Mouse (Mus musculus) retina, postnatal 1 day (tissue): ENCODE results near the gene Unc13a.
"Not testable (repeated sequence)": the region's sequence is repeated elsewhere in the genome, so short reads cannot be mapped to it uniquely, and the experiment has no call there.

Experiments
- DNase-seq: peaks from one replicate; pipeline ENCODE4 v3.0.0-alpha.2; 2012

The Unc13a gene

DNA sequence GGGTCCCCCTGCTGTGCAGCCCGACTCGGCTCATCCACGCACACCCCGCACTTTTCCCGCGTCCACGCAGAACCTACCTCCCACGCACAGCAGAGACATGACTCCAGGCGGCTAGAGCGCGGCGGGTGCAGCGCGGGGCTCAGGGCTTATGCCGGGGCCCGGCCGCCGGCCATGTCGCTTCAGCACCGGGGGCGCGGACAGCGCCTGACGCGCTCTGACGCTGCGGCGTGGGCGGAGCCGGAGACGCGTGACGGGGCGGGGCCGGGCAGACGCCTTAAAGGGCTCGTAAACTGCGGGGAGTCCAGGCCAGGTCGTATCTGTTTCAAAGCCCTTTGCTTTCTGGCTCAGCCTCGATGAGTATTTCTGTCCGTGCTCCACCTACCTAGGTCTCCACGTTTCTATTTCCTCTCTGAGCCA lies at the start of gene Unc13a:
Gene Unc13a, minus strand, starts transcription at position 209 of the 417 bp plus-strand sequence.
- DNase-seq: peak; percentile 91

- DNase-seq: peak; percentile 93
Observed at GRCm38 (mm10) chr8:71719928-71720457, 48.4 kb upstream of the Unc13a start.

DNA sequence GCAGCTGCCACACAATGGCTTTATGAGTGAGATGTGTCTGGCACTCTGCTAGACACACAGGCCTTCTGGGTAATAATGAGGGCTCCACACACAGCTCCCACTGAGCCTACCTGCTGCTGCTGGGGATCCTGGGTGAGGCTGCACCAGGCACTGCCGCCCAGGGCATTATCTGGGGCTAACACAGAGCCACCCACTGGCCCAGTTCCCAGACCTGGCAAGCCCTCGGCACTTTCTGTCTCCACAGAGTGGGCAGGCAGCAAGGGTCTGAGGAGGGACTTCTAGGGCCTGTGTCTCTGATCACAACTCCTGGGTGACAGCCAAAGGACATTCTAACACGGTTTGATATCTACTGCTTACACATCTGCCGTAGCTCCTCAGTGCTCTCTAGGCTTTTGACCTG lies 47.7 kb upstream of the Unc13a start:
- peak; percentile 40 for DNase-seq

- no peak for DNase-seq
Observed at GRCm38 (mm10) chr8:71718252-71718651, 46.7 kb upstream of the Unc13a start.

GRCm38 (mm10) chr8:71717096-71717495 lies 45.5 kb upstream of the Unc13a start:
- DNase-seq: no peak

DNA sequence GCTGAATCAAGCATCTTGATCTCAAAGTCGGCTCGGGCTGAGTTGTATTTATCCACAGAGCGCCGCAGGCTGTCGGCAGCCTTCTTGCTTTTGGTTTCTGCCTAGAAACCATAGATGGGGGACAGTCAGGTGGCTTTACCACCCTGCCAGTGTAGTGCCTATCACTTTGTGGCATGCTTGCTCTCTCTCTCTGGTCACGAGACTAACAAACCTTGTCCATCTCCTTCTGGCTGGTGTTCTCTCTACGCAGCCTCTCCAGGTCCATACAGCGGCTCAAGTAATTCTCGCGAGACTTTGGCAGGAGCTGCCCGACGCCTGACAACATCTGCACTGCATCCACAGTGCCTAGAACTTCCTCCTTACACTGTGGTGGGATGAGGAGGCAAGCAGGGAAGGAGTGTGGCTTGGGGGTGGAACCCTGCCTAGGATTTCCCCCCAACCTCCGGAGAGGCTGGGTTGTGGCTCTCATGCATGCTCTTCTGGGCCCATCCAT lies 45.0 kb upstream of the Unc13a start:
- no peak for DNase-seq

- DNase-seq: no peak
Observed at GRCm38 (mm10) chr8:71715531-71715930, 44.0 kb upstream of the Unc13a start.

DNA sequence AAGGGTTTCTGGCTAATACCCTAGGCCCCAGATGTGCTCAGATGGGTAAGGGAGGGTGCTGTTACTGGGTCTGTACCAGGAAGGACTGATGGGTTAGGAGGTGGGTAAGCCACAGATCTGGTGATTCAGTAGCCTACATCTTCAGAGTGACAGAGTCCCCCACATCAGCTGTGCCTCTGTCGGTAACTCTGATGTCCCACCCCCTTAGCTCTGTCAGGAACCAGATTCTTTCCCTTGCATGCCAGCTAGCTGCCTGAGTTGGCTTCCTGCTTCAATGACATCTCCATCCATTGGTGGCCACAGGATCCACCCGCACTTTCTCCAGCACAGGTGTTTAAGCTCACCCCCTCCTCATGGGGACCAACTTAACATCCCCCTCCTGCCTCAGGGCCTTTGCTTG lies 40.0 kb upstream of the Unc13a start:
- no peak for DNase-seq

DNA sequence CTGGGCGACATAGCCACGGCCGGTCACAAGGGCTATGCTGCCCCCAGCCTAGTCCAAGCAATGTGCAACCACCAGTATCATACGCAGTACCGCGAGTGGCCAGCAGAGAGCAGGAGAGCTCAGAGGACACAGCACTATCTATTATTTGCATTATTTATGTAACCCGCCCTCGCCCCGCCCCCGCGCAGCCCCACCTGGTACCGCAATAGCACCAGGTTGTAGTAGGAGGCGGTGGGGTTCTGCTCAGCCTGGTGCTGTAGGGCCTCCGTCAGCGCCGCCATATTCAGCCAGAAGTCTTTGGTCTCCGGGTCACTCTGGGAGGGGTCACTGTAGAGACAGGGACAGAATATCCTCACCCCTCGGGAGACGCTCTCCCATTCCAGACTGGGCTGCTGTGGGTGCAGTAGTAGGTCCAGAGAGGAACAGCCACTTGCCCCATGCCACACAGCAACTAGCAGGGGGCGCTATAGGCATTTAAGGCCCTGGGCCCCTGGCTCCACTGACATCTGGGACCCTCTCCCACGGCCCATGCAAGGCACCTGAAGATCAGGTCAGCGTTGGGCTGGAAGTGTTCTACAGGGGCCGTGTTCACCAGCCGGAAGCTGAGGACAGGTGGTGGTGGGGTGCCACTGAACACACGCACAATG lies 38.4 kb upstream of the Unc13a start:
- peak; percentile 90 for DNase-seq

DNA sequence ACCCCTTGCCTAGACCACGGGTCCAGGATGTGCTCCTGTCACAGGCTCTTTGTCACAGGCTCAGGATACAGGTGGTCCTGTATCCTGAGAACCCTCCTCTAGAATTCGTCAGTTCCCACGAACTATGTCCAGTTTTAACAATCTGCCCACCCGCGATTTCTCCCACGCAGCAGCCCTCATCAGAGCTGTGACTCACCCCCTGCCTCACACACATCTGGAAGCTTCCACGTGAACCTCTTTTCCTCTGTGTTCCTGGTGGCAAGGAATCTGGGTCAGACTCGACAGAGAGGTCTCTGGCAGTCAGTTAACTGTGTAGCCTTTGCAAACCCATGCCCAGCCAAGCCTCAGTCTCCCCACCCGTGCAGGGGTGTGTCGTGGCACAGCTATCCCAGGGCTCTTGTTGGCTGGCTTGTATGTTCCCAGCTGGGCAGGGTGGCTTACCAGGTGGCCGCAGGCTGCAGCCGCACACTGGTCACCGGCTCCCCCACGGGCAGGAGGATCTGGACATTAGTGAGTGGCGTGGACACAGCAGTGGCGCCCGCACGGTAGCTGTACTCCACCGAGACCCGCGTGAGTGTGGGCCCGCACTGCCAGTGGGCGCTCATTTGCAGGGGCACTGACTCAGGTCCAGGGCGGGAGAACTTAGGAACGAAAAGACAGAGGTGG lies 37.7 kb upstream of the Unc13a start:
- no peak for DNase-seq

DNA sequence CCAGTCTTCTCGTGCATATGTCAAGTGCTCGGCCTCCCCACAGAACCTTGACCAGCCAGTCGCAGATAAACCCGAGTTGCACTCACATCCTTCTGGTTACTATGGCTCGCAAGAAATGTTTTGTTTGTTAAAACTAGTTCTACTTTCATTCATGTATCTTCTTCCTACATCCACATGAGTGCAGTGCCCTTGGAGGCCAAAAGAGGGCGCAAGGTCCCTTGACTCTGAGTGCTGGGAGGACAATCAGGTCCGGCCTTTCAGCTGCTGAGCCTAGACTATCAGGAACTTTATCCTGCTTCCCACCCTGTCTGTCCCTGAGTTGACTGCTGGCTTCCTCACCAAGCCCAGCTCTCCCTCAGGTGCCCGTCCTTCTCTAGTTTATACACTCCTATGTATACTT lies 36.3 kb upstream of the Unc13a start:
- peak; percentile 68 for DNase-seq

GRCm38 (mm10) chr8:71703400-71703799 lies 31.8 kb upstream of the Unc13a start:
- not testable (repeated sequence) for DNase-seq

GRCm38 (mm10) chr8:71702923-71703322 lies 31.4 kb upstream of the Unc13a start:
- no peak for DNase-seq

DNA sequence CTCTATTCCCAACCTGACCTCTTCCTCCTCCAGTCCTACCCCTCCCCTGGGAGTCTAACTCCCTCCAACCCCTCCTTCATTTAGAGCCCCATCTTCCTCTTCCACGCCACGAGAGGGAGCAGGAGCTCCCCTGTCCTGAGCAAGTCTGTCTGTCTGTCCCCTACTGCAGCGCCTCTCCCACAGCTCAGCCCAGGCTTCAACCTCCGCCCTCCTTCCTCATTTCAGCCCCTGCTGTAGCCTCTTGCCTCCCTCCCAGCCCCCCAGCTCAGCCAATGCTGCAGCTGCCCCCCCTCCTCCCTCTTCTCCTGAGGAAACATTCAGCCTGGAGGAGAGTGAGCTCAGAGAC lies 30.5 kb upstream of the Unc13a start:
- no peak for DNase-seq

- DNase-seq: no peak
Observed at GRCm38 (mm10) chr8:71701414-71702086, 30.0 kb upstream of the Unc13a start, which contains the start of gene B3gnt3. TSS of gene B3gnt3 (minus strand) at chr8:71701789.

DNA sequence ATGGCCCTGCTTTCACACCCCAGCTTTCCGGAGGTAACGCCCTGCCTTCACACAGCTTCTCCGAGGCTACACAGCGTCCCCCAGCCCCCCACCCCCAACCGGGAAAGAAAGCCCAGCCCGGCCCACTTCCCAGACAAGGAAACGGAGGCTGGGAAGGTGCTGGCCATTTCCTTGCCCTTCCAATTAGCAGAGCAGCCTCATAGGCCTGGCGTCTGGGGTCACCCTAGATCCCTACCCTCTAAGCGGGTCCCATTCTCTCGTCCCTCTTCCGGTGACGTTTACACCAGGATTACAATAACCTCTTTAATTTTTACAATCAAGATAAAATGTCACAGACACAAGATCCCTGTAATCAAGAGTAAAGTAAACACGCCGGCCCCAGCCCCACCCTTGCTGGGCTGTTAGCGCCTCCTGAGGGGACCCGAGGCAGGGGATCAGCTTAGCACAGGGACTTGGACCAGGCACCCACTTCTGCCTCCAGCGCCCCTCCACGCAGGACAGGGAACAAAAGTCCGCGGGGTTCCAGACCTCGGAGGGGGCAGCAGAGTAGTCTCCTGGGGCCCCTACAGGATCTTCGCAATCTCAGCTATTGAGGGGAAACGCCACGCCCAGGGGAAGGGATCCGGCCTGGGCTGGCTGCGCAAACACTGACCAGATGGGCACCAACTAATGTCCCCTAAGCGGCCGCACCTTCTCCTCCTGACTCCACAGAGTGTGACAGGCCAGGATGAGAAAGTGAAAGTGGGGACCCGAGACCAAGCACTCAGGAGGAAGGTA lies 29.1 kb upstream of the Unc13a start:
- no peak for DNase-seq

- not testable (repeated sequence) for DNase-seq
Observed at GRCm38 (mm10) chr8:71695456-71695855, 23.9 kb upstream of the Unc13a start.

- DNase-seq: peak; percentile 62
Observed at GRCm38 (mm10) chr8:71693166-71694041, 21.8 kb upstream of the Unc13a start.

GRCm38 (mm10) chr8:71692509-71692908 lies 21.0 kb upstream of the Unc13a start:
- DNase-seq: no peak

GRCm38 (mm10) chr8:71689028-71689427 lies 17.5 kb upstream of the Unc13a start, which contains the start of gene Insl3:
TSS of gene Insl3 (plus strand) at chr8:71689214.
- no peak for DNase-seq

- no peak for DNase-seq
Observed at GRCm38 (mm10) chr8:71687616-71688015, 16.1 kb upstream of the Unc13a start.
